Mouse (Mus musculus) kidney, adult 2 months (tissue): ENCODE data around the gene Nt5dc1.

ENCODE experiments used
- CTCF ChIP-seq: fragments of 200-500 bp; conservative IDR thresholded peaks from 2 replicates; pipeline ENCODE4 v1.5.1; 2011; ENCODE audit warnings: low read depth, mild to moderate bottlenecking, control low read depth, low read length, moderate library complexity, mixed read lengths; ENCODE audit not compliant: insufficient read depth, insufficient read length
- POLR2A ChIP-seq: fragments of 200-500 bp; IDR thresholded peaks from one replicate; pipeline ENCODE4 v1.6.1; 2011; ENCODE audit warnings: low read depth, low read length, control low read depth

DNA sequence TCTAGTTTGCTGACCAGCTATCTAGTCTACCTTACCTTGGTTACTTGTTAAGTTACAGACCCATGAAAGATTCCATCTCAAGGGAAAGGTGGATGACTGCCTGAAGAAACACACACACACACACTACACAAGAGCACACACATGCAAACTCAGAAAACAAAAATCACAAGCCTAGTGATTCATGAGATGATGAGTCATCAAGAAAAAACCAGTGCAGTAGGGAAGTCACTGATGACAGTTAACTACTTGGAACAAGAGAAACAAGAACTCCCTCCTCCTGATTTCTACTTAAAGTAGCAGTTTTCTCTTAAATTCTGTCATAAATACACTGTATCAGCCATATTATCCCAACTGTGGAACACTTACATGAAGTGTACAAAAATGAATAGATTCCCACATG lies 111.3 kb downstream of the Nt5dc1 start:
- TF ChIP-seq POLR2A (no peak), CTCF (no peak)
